ENCODE assay signal across 17 mouse cellular contexts in genomic region chr5:33034916-33035315, GRCm38 (mm10).
"Had no signal": no experiment of that assay in that cellular context is flagged by ENCODE, and none has a peak within 500 bp of the region (broad histone marks: within the 10 kb centered on the region; RNA-seq: fewer than 3 reads in every experiment).

No protein-coding gene starts in this region.

- H3K4me3 ChIP-seq: midbrain, embryonic 10.5 days; midbrain, embryonic 12.5 days; myocyte; neural tube, embryonic 13.5 days; neural tube, embryonic 15.5 days had no signal

- H3K36me3 ChIP-seq: midbrain, embryonic 10.5 days; midbrain, embryonic 12.5 days; neural tube, embryonic 13.5 days; neural tube, embryonic 15.5 days had no signal

- H3K9ac ChIP-seq: lung, embryonic 14.5 days; midbrain, embryonic 12.5 days; neural tube, embryonic 13.5 days; neural tube, embryonic 15.5 days had no signal

- DNase-seq: lung, adult 18-20 months; lung, embryonic 14.5 days; lung, postnatal 10 days; lung, postnatal 4 days; midbrain, embryonic 14.5 days; right cerebral cortex, adult 18-20 months; right cerebral cortex, postnatal 25 days; right cerebral cortex, postnatal 4 days; spleen, adult 18-20 months; thymus, postnatal 25 days; thymus, postnatal 4 days had no signal

- H3K27me3 ChIP-seq: midbrain, embryonic 12.5 days; neural tube, embryonic 13.5 days; neural tube, embryonic 15.5 days had no signal

- H3K27ac ChIP-seq: midbrain, embryonic 10.5 days; midbrain, embryonic 12.5 days; neural tube, embryonic 13.5 days; neural tube, embryonic 15.5 days had no signal

- H3K4me2 ChIP-seq: lung, embryonic 14.5 days; midbrain, embryonic 12.5 days; neural tube, embryonic 13.5 days; neural tube, embryonic 15.5 days had no signal

- H3K9me3 ChIP-seq: midbrain, embryonic 10.5 days; midbrain, embryonic 12.5 days; neural tube, embryonic 13.5 days; neural tube, embryonic 15.5 days had no signal

- ATAC-seq: midbrain, embryonic 16.5 days had no signal
